Mouse (Mus musculus) heart, embryonic 11.5 days (tissue): ENCODE data around the gene Phactr3. TPM values are rescaled to one million over a fixed set of nuclear protein-coding genes. Genes with fewer than 3 reads are reported as not detected.

Experiments used
- ATAC-seq: fragments of 200-750 bp; cut with Nextera tagmentation; replicated peaks from 2 replicates; pipeline ENCODE4 v1.8.0; 2017; ENCODE audit warnings: moderate library complexity; ENCODE audit not compliant: insufficient number of reproducible peaks, low FRiP score, low TSS enrichment
- H3K27ac ChIP-seq: fragments of 300-500 bp; sonication (generic); 2 replicates; pipeline ENCODE4 v1.5.1; 2014; ENCODE audit warnings: mild to moderate bottlenecking, low read depth, low read length
- H3K27me3 ChIP-seq: fragments of 300-500 bp; sonication (generic); 2 replicates; pipeline ENCODE4 v1.6.1; 2014; ENCODE audit warnings: mild to moderate bottlenecking, low read length, mixed read lengths; ENCODE audit not compliant: control insufficient read depth, insufficient read depth
- H3K36me3 ChIP-seq: fragments of 300-500 bp; sonication (generic); 2 replicates; pipeline ENCODE4 v1.6.1; 2014; ENCODE audit warnings: mild to moderate bottlenecking, low read length, moderate library complexity, mixed read lengths; ENCODE audit not compliant: control insufficient read depth, insufficient read depth
- H3K4me1 ChIP-seq: fragments of 300-500 bp; sonication (generic); 2 replicates; pipeline ENCODE4 v1.6.1; 2014; ENCODE audit warnings: low read length; ENCODE audit not compliant: control insufficient read depth, insufficient read depth
- H3K4me2 ChIP-seq: fragments of 300-500 bp; sonication (generic); 2 replicates; pipeline ENCODE4 v1.6.1; 2014; ENCODE audit warnings: mild to moderate bottlenecking, moderate library complexity
- H3K4me3 ChIP-seq: fragments of 300-500 bp; sonication (generic); 2 replicates; pipeline ENCODE4 v1.5.1; 2014; ENCODE audit warnings: low read depth, low read length
- H3K9ac ChIP-seq: fragments of 300-500 bp; sonication (generic); 2 replicates; pipeline ENCODE4 v1.6.1; 2014; ENCODE audit warnings: mild to moderate bottlenecking, low read depth, low read length, moderate library complexity
- H3K9me3 ChIP-seq: fragments of 300-500 bp; sonication (generic); replicated peaks from 2 replicates; pipeline ENCODE4 v1.6.1; 2016; ENCODE audit warnings: low read length; ENCODE audit not compliant: control insufficient read depth
- WGBS: fragments of 180-500 bp; shearing (Covaris S2); extraction: QIAGEN DNeasy Blood & Tissue Kit; methylation state at CpG from one replicate; pipeline ENCODE4 v1.1.7; 2014; ENCODE audit not compliant: insufficient replicate concordance; 5-methylcytosine and 5-hydroxymethylcytosine counted together
- polyA plus RNA-seq: library from polyadenylated mRNA; unstranded; fragments of >200 nt; fragmentation: Nextera tagmentation; extraction: Ambion mirVana; gene quantifications from 2 replicates; pipeline ENCODE4 v1.2.1, GENCODE M21; 2014

Phactr3 gene
- polyA plus RNA-seq, 1 experiment from 2014 or later: 11.7 TPM

- H3K4me3 ChIP-seq: no peak overlapping the region
- H3K9me3 ChIP-seq: no peaks in the 10 kb centered on the region
- H3K27me3 ChIP-seq: no peaks in the 10 kb centered on the region
- ATAC-seq: no peak
- WGBS: 47% methylated on average over 3 of the region's 3 CpGs
- no peak overlapping the region for H3K27ac ChIP-seq
- no peaks in the 10 kb centered on the region for H3K36me3 ChIP-seq
- no peak overlapping the region for H3K4me2 ChIP-seq
- H3K4me1 ChIP-seq: no peaks in the 10 kb centered on the region; the same call in 1 of the 2 replicates
- no peak overlapping the region for H3K9ac ChIP-seq
Observed at GRCm38 (mm10) chr2:178241374-178241773, 122.6 kb downstream of the Phactr3 start.

- Histone ChIP-seq H3K4me2 (no peak overlapping the region), H3K4me1 (no peaks in the 10 kb centered on the region; the same call in 1 of the 2 replicates), H3K27ac (no peak overlapping the region), H3K36me3 (no peaks in the 10 kb centered on the region), H3K4me3 (no peak overlapping the region), H3K9me3 (no peaks in the 10 kb centered on the region), H3K27me3 (no peaks in the 10 kb centered on the region), H3K9ac (no peak overlapping the region)
- 45% methylated on average over 3 of the region's 3 CpGs for WGBS
- no peak for ATAC-seq
Observed at GRCm38 (mm10) chr2:178242996-178243395, 124.2 kb downstream of the Phactr3 start.

GRCm38 (mm10) chr2:178244866-178245265, 126.1 kb downstream of the Phactr3 start:
- 90% methylated on average over 1 of the region's 1 CpGs for WGBS

GRCm38 (mm10) chr2:178245841-178246240, 127.1 kb downstream of the Phactr3 start:
- no peaks in the 10 kb centered on the region for H3K36me3 ChIP-seq
- H3K4me3 ChIP-seq: no peak overlapping the region
- 80% methylated on average over 5 of the region's 5 CpGs for WGBS
- H3K27ac ChIP-seq: no peak overlapping the region
- H3K27me3 ChIP-seq: no peaks in the 10 kb centered on the region
- no peaks in the 10 kb centered on the region for H3K9me3 ChIP-seq
- H3K4me2 ChIP-seq: no peak overlapping the region
- no peak for ATAC-seq
- H3K4me1 ChIP-seq: no peaks in the 10 kb centered on the region; the same call in 1 of the 2 replicates
- H3K9ac ChIP-seq: no peak overlapping the region

More at GRCm38 (mm10) chr2:178244866-178245265, 126.1 kb downstream of the Phactr3 start:
- no peak overlapping the region for H3K9ac ChIP-seq
- ATAC-seq: no peak
- H3K4me2 ChIP-seq: no peak overlapping the region
- H3K4me3 ChIP-seq: no peak overlapping the region
- no peaks in the 10 kb centered on the region for H3K36me3 ChIP-seq
- H3K27me3 ChIP-seq: no peaks in the 10 kb centered on the region
- H3K27ac ChIP-seq: no peak overlapping the region
- H3K4me1 ChIP-seq: no peaks in the 10 kb centered on the region; the same call in 1 of the 2 replicates
- no peaks in the 10 kb centered on the region for H3K9me3 ChIP-seq

GRCm38 (mm10) chr2:178246767-178247166, 128.0 kb downstream of the Phactr3 start:
- Histone ChIP-seq H3K36me3 (no peaks in the 10 kb centered on the region), H3K9me3 (no peaks in the 10 kb centered on the region), H3K27ac (no peak overlapping the region), H3K27me3 (peaks cover 2% of the 10 kb centered on the region; the same call in 1 of the 2 replicates), H3K4me3 (no peak overlapping the region), H3K9ac (no peak overlapping the region), H3K4me1 (no peaks in the 10 kb centered on the region; the same call in 1 of the 2 replicates), H3K4me2 (no peak overlapping the region)
- 56% methylated on average over 4 of the region's 4 CpGs for WGBS
- no peak for ATAC-seq

GRCm38 (mm10) chr2:178247274-178247673, 128.5 kb downstream of the Phactr3 start:
- H3K4me3 ChIP-seq: no peak overlapping the region
- 52% methylated on average over 8 of the region's 8 CpGs for WGBS
- no peaks in the 10 kb centered on the region for H3K9me3 ChIP-seq
- no peaks in the 10 kb centered on the region; the same call in 1 of the 2 replicates for H3K4me1 ChIP-seq
- no peak overlapping the region for H3K4me2 ChIP-seq
- H3K27ac ChIP-seq: no peak overlapping the region
- H3K27me3 ChIP-seq: peaks cover 5% of the 10 kb centered on the region; the same call in 1 of the 2 replicates
- H3K36me3 ChIP-seq: no peaks in the 10 kb centered on the region
- no peak for ATAC-seq
- H3K9ac ChIP-seq: no peak overlapping the region

GRCm38 (mm10) chr2:178257117-178257825, 138.5 kb downstream of the Phactr3 start:
- Histone ChIP-seq H3K36me3 (no peaks in the 10 kb centered on the region), H3K9ac (no peak overlapping the region), H3K4me3 (no peak overlapping the region), H3K27ac (no peak overlapping the region), H3K4me1 (peaks cover 8% of the 10 kb centered on the region), H3K27me3 (peaks cover 3% of the 10 kb centered on the region; the same call in 1 of the 2 replicates), H3K4me2 (no peak overlapping the region), H3K9me3 (no peaks in the 10 kb centered on the region)
- no peak for ATAC-seq
- 0% methylated on average over 3 of the region's 3 CpGs for WGBS

GRCm38 (mm10) chr2:178257986-178258555, 139.3 kb downstream of the Phactr3 start:
- Histone ChIP-seq H3K4me2 (no peak overlapping the region), H3K27me3 (peaks cover 3% of the 10 kb centered on the region; the same call in 1 of the 2 replicates), H3K36me3 (no peaks in the 10 kb centered on the region), H3K4me3 (no peak overlapping the region), H3K4me1 (peaks cover 8% of the 10 kb centered on the region), H3K9me3 (no peaks in the 10 kb centered on the region), H3K27ac (no peak overlapping the region), H3K9ac (no peak overlapping the region)
- no peak for ATAC-seq
- 13% methylated on average over 2 of the region's 2 CpGs for WGBS
